Mouse (Mus musculus) small intestine, adult 2 months (tissue): ENCODE results near the gene Trim34b.

Experiments used
- CTCF ChIP-seq: fragments of 200-500 bp; IDR thresholded peaks from 2 replicates; pipeline ENCODE4 v1.5.1; 2012; ENCODE audit warnings: low read depth, mild to moderate bottlenecking, control low read depth, inconsistent platforms, low read length, moderate library complexity, mixed read lengths; ENCODE audit not compliant: insufficient replicate concordance, insufficient read length; ENCODE audit errors: extremely low read depth
- POLR2A ChIP-seq: fragments of 200-500 bp; IDR thresholded peaks from 2 replicates; pipeline ENCODE4 v1.6.1; 2012; ENCODE audit warnings: low read depth, mild to moderate bottlenecking, control low read depth, inconsistent platforms, low read length, moderate library complexity

DNA sequence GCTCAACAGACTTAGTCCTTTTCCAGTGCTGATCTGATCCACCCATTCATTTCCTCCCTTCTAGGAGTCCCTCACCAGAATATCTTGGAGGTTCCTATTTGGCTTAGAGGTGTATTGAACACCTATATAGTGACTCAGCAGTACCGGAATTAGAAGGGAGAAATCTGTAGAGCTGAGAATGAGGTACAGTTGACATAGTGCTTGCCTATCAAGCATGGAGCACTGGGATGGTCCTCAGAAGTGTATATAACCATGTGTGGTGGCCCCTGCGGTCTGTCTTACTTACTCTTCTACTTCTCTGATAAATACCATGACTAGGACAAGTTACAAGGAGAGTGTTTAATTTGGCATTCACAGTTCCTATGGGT is 24.3 kb downstream of the Trim34b start:
- no peak for TF ChIP-seq POLR2A
- TF ChIP-seq CTCF, result no peak
